Mouse (Mus musculus) olfactory bulb, adult 2 months (tissue): ENCODE data around the gene Cxcr4.

Source experiments
- CTCF ChIP-seq: fragments of 200-500 bp; IDR thresholded peaks from 2 replicates; pipeline ENCODE4 v1.5.1; 2012; ENCODE audit warnings: low read depth, mild to moderate bottlenecking, low read length, moderate library complexity; ENCODE audit not compliant: insufficient read depth
- POLR2A ChIP-seq: fragments of 200-500 bp; IDR thresholded peaks from 2 replicates; pipeline ENCODE4 v1.6.1; 2012; ENCODE audit warnings: mild to moderate bottlenecking, low read depth, low read length, moderate library complexity; ENCODE audit not compliant: insufficient read depth

- TF ChIP-seq POLR2A = no peak
- no peak for TF ChIP-seq CTCF
Measured at GRCm38 (mm10) chr1:128563905-128564304, 28.2 kb downstream of the Cxcr4 start.
